Mouse (Mus musculus): Measurements from ENCODE around the gene Kif5a. TPM values are rescaled to one million over a fixed set of nuclear protein-coding genes. Genes with fewer than 3 reads are reported as not detected.
A peak's percentile ranks its signal among the peaks of the same experiment; 100 is the strongest.

Kif5a gene
- total RNA-seq, 1 experiment = 6.2 TPM

GRCm38 (mm10) chr10:127261706-127262547, 1.2 kb downstream of the Kif5a start:
- Histone ChIP-seq H3K4me3 (ENCODE audit: insufficient read depth in 1 of 2, low read depth in 1 of 2, low read length in 2 of 2, poor library complexity in 1 of 2, severe bottlenecking in 1 of 2) (peak overlapping the region; percentile 63 to 65; a peak in 3 of 4 replicates), H3K27ac (ENCODE audit: insufficient read depth, low read depth, low read length, poor library complexity, severe bottlenecking) (no peak overlapping the region; the same call in 1 of the 2 replicates), H3K9ac (ENCODE audit: insufficient read depth, low read depth, low read length, poor library complexity, severe bottlenecking) (no peak overlapping the region; the same call in 1 of the 2 replicates), H3K4me1 (ENCODE audit: control insufficient read depth in 2 of 2, insufficient read depth in 2 of 2, low read length in 2 of 2, poor library complexity in 1 of 2) (peaks cover 5 to 19% of the 10 kb centered on the region in 2 experiments), H3K36me3 (ENCODE audit: control insufficient read depth, insufficient read depth, low read length, poor library complexity, severe bottlenecking) (no peaks in the 10 kb centered on the region; the same call in 1 of the 2 replicates), H3K9me3 (ENCODE audit: control insufficient read depth, insufficient read depth, low read depth, low read length) (no peaks in the 10 kb centered on the region)
- no peak for DNase-seq (ENCODE audit: low read depth, low spot score)
- no peak for TF ChIP-seq ZC3H11A (IDR thresholded peaks at IDR 0.05; ENCODE audit: borderline replicate concordance, low read depth, low read length)
- TF ChIP-seq HCFC1 (IDR thresholded peaks at IDR 0.05; ENCODE audit: borderline replicate concordance, insufficient read depth, low read length) = no peak
- no peak for TF ChIP-seq ZNF384 (IDR thresholded peaks at IDR 0.05; ENCODE audit: low read depth, low read length)
- no peak for TF ChIP-seq CHD2 (IDR thresholded peaks at IDR 0.05; ENCODE audit: low read depth, low read length)
- TF ChIP-seq MAFK (IDR thresholded peaks at IDR 0.05; ENCODE audit: insufficient read depth, low read depth, low read length) = no peak
- in situ Hi-C loops (cut with MboI; ENCODE audit: low sequenced_read_pairs in 2 of 2, unreplicated experiment in 2 of 2) = no loop called here

GRCm38 (mm10) chr10:127258489-127258888, 4.7 kb downstream of the Kif5a start:
- no peak overlapping the region for H3K27ac ChIP-seq (ENCODE audit: insufficient read depth, low read depth, low read length, poor library complexity, severe bottlenecking)
- in situ Hi-C loops (cut with MboI; ENCODE audit: low sequenced_read_pairs in 2 of 2, unreplicated experiment in 2 of 2) = no loop called here
- DNase-seq (ENCODE audit: low read depth, low spot score) = no peak

GRCm38 (mm10) chr10:127257790-127258189, 5.4 kb downstream of the Kif5a start:
- no peaks in the 10 kb centered on the region; the same call in 1 of the 2 replicates for H3K36me3 ChIP-seq (ENCODE audit: control insufficient read depth, insufficient read depth, low read length, poor library complexity, severe bottlenecking)
- no peak for DNase-seq (ENCODE audit: low read depth, low spot score)
- no peaks in the 10 kb centered on the region for H3K9me3 ChIP-seq (ENCODE audit: control insufficient read depth, insufficient read depth, low read depth, low read length)
- no peak overlapping the region for H3K27ac ChIP-seq (ENCODE audit: insufficient read depth, low read depth, low read length, poor library complexity, severe bottlenecking)
- H3K4me1 ChIP-seq (ENCODE audit: control insufficient read depth in 2 of 2, insufficient read depth in 2 of 2, low read length in 2 of 2, poor library complexity in 1 of 2) = peaks cover 0 to 11% of the 10 kb centered on the region in 2 experiments; a peak in 1 of 4 replicates
- in situ Hi-C loops (cut with MboI; ENCODE audit: low sequenced_read_pairs in 2 of 2, unreplicated experiment in 2 of 2) = no loop called here
- no peak for TF ChIP-seq ZC3H11A (IDR thresholded peaks at IDR 0.05; ENCODE audit: borderline replicate concordance, low read depth, low read length)
- TF ChIP-seq HCFC1 (IDR thresholded peaks at IDR 0.05; ENCODE audit: borderline replicate concordance, insufficient read depth, low read length) = no peak
- TF ChIP-seq CHD2 (IDR thresholded peaks at IDR 0.05; ENCODE audit: low read depth, low read length) = no peak
- no peak for TF ChIP-seq ZNF384 (IDR thresholded peaks at IDR 0.05; ENCODE audit: low read depth, low read length)
- no peak overlapping the region for H3K9ac ChIP-seq (ENCODE audit: insufficient read depth, low read depth, low read length, poor library complexity, severe bottlenecking)
- no peak overlapping the region for H3K4me3 ChIP-seq (ENCODE audit: insufficient read depth in 1 of 2, low read depth in 1 of 2, low read length in 2 of 2, poor library complexity in 1 of 2, severe bottlenecking in 1 of 2)

More at GRCm38 (mm10) chr10:127258489-127258888, 4.7 kb downstream of the Kif5a start:
- TF ChIP-seq MAFK (IDR thresholded peaks at IDR 0.05; ENCODE audit: insufficient read depth, low read depth, low read length) (no peak), HCFC1 (IDR thresholded peaks at IDR 0.05; ENCODE audit: borderline replicate concordance, insufficient read depth, low read length) (no peak), CHD2 (IDR thresholded peaks at IDR 0.05; ENCODE audit: low read depth, low read length) (no peak)
- Histone ChIP-seq H3K4me1 (ENCODE audit: control insufficient read depth in 2 of 2, insufficient read depth in 2 of 2, low read length in 2 of 2, poor library complexity in 1 of 2) (peaks cover 0 to 11% of the 10 kb centered on the region in 2 experiments; a peak in 1 of 4 replicates), H3K9me3 (ENCODE audit: control insufficient read depth, insufficient read depth, low read depth, low read length) (no peaks in the 10 kb centered on the region), H3K4me3 (ENCODE audit: insufficient read depth in 1 of 2, low read depth in 1 of 2, low read length in 2 of 2, poor library complexity in 1 of 2, severe bottlenecking in 1 of 2) (no peak overlapping the region), H3K36me3 (ENCODE audit: control insufficient read depth, insufficient read depth, low read length, poor library complexity, severe bottlenecking) (no peaks in the 10 kb centered on the region; the same call in 1 of the 2 replicates), H3K9ac (ENCODE audit: insufficient read depth, low read depth, low read length, poor library complexity, severe bottlenecking) (no peak overlapping the region)

- Histone ChIP-seq H3K27ac (ENCODE audit: insufficient read depth, low read depth, low read length, poor library complexity, severe bottlenecking) (no peak overlapping the region), H3K4me1 (ENCODE audit: control insufficient read depth in 2 of 2, insufficient read depth in 2 of 2, low read length in 2 of 2, poor library complexity in 1 of 2) (peaks cover 0 to 8% of the 10 kb centered on the region in 2 experiments; a peak in 2 of 4 replicates), H3K4me3 (ENCODE audit: insufficient read depth in 1 of 2, low read depth in 1 of 2, low read length in 2 of 2, poor library complexity in 1 of 2, severe bottlenecking in 1 of 2) (no peak overlapping the region), H3K9ac (ENCODE audit: insufficient read depth, low read depth, low read length, poor library complexity, severe bottlenecking) (no peak overlapping the region), H3K36me3 (ENCODE audit: control insufficient read depth, insufficient read depth, low read length, poor library complexity, severe bottlenecking) (no peaks in the 10 kb centered on the region; the same call in 1 of the 2 replicates), H3K9me3 (ENCODE audit: control insufficient read depth, insufficient read depth, low read depth, low read length) (no peaks in the 10 kb centered on the region)
- in situ Hi-C loops (cut with MboI; ENCODE audit: low sequenced_read_pairs in 2 of 2, unreplicated experiment in 2 of 2) = no loop called here
- DNase-seq (ENCODE audit: low read depth, low spot score) = peak; percentile 80
- TF ChIP-seq ZC3H11A (IDR thresholded peaks at IDR 0.05; ENCODE audit: borderline replicate concordance, low read depth, low read length) (no peak), HCFC1 (IDR thresholded peaks at IDR 0.05; ENCODE audit: borderline replicate concordance, insufficient read depth, low read length) (no peak), ZNF384 (IDR thresholded peaks at IDR 0.05; ENCODE audit: low read depth, low read length) (no peak), MAFK (IDR thresholded peaks at IDR 0.05; ENCODE audit: insufficient read depth, low read depth, low read length) (no peak), CHD2 (IDR thresholded peaks at IDR 0.05; ENCODE audit: low read depth, low read length) (no peak)
These were observed 7.4 kb downstream of the Kif5a start for GRCm38 (mm10) chr10:127255625-127256345.

All from ES-E14 (cell line).